Mouse (Mus musculus): ENCODE measurements at regions not wholly inside any gene's neighbourhood (a gene's known extent, or its start where the extent isn't known, plus 50 kb on each side); places are given as distances from the start of the nearest gene placed in this dataset.
"Not testable (repeated sequence)": the region's sequence is repeated elsewhere in the genome, so short reads cannot be mapped to it uniquely, and the experiment has no call there.

DNA sequence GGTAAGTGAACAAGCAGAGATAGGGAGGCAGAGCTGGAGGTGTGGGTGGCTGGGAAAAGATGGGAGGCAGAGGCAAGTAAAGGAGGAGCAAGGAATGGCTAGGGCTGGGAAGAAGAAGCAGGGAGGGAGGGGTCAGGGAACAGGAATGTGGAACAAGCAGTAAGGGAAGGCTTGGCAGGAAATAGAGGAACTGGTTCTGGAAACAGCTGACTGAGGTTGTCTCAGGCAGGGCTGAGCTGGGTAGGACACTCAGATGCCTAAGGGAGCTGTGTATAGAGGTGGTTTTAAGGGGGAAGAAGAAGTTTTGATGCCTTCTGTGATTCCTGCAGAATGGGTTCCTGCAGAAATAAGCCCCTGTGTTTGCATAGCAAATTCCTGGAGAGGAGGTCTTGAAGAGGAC, 92.7 kb downstream of the Nucb2 start:
- no peak for DNase-seq (ENCODE audit: low spot score in 2 of 2)

DNA sequence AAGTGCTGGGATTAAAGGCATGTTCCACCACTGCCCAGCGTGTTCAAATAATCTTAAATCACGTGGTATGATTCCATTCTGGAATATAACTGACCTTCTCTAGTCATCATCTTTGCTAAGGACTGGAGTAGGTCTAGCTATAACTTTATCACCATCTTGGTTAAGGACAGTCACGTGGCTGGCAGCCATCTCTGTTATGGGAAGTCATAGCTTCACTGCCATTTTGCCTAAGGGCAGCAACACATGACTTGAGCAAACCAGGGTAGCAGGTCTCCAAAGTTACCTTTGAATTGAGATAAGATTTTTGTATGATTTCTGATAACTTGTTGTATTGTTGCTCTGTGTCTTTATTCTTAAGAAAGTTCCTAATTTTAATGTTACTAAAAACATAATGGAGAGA, 96.2 kb downstream of the Nucb2 start:
- DNase-seq (ENCODE audit: low spot score in 2 of 2) = no peak

DNA sequence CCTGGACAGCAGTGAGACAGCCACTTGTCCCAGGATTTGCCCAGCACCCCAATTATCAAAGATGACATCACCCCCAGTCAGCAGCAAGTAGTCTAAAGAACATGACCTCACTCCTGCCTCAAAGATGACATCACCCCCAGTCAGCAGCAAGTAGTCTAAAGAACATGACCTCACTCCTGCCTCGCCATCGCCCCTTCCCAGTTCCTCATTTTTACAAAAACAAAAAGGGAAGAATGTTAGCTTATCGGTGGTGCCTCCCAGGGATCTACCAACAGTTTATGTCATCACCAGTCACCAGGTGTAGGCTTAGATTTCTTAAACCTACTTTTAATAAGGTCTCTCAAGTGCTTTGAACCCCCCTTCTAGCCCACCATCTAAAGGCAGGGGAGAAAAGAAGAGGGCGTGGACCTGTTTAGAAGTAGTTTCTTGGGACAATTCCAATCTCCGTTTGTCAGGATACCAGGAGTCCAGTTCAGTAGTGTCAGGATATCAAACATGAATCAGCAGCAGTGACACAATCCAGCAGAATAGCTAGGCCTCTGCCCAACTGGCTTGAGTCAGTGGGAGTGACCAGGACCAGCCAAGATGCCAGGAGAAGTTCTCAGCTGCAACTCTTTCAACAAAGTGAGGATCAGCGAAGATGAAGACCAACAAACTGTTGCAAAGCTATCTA, 99.1 kb downstream of the Nucb2 start:
- no peak for DNase-seq (ENCODE audit: low spot score in 2 of 2)

DNA sequence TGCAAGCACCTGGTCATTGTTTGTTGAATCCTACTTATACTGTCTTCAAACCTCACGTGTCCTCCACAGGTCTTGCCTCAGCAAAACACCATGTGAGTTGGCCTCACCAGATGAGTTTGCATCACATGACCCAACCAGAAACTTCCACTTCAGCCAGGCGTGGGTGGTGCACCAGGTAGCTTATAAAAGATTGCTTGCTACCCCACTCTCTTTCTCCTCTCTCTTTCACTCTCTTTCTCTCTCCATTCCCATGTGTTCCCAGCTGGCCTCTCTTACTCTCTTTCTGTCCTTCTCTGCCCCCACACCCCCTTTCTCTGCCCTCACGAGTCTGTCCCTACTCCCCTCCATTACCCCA, 99.6 kb downstream of the Nucb2 start:
- no peak for DNase-seq (ENCODE audit: low spot score in 2 of 2)

DNA sequence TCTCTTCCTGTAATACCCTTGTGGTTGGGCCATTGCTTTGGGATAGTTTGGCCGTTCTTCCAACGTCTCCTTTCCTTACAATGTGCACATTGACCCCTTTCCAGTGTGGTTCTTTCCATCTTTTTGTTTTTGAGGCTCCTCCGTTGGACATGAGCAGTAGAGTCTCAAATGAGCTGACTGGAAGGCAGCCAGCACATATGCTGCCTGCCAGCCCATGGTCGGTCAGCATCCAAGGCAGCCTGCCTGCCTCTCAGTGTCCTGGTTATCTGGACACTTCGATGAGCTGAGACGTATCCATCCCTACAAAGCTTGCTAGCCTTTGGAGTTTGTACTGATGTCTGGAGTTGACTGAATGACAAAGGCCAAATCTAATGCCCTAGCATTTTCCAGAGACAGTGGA, 102.1 kb downstream of the Nucb2 start:
- DNase-seq (ENCODE audit: low spot score in 2 of 2) = no peak

DNA sequence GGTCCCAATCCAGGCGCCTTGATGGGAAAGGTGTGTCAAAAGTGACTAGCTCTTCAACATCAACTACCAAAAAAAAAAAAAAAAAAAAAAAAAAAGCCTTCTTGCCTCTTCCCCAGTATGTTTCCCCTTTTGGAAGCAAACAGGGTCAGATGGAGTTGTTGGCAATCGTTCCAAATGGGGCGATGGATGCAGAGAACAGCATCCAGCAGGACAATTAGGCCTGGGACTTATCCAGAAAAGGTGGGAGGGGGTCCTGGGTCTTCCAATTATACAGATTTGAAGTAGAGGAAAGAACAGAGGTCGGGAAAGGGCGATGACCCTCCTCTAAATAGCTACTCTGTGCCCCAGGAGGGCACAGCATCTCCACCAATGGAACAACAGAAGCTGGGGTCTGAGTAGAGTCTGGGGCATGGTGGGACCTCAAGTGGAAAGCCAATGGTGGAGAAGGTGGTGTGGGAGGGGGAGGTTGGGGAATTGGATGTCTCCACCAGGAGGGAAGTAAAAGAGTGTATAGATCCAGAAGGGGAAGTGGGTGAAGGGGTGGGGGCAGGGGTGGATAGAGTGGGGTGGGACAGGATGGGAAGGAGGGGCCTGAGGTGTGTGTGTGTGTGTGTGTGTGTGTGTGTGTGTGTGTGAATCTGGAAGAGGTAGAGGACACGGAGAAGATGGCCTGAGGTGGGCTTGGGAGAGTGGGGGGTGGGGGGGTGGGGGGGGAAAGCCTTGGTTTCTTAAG, 102.7 kb downstream of the Nucb2 start:
- DNase-seq (ENCODE audit: low spot score in 2 of 2) = no peak

DNA sequence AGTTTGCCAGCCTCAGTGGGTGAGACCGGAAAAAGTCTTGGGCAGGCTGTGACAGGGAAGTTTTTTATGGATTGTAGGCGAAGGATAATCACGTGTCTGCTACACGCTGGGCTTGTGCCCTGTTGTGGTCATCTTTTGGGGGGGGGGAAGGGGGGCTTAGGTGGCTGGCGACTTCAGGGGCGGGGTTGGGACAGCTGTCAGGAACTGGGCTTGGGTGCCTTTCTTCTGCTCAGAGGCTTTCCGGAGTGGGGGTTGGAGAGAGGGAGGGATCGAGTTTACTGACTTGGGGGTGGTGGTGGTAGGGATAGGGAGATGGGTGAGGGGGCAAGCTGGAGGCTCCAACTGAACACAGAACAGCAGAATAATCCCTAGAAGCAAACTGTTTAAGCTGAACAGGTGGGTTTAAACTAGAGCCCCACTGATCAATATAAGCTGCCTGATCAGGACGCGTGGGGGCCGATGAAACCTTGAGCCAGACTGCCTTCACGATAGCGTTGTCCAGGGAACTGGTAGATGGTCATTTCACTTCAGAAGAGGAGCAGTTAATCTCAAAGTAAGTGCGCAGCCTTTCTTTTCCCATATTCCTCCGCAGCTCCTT, 103.6 kb downstream of the Nucb2 start:
- no peak for DNase-seq (ENCODE audit: low spot score in 2 of 2)

DNA sequence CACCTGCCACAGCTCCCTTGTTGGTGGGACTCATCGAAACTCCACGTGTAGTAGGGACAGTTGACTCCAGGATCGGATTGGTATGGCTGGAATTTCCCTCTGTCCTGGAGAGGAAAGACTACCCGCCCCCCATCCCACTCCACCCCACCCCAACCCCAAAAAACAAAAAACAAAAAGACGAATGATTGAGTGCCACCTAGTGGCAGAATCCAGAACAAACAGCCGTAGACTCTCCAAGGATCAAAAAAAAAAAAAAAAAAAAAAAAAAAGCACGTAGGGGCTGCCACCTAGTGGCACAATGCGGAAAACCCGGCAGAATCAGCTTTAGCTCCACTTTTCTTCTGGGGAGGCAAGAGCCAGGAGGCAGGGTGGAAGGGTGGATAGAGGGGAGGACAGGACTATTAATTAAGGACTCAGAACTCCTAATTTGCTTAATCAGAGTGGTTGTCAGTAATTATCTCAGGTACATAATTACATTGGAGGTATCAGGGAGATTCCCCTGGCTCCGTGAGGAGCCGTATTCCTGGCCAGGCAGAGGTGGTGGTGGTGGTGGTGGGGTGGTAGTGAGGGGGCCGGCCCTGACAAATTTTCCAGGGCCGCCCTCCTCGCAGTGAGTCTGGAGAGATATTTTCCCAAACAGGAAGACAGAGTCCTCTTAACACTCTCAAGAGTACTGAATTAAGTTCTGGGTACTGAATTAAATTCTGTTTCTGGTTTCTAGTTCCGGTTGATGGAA, 104.3 kb downstream of the Nucb2 start:
- peak in 1 of 2 experiments; percentile 35 for DNase-seq (ENCODE audit: low spot score in 2 of 2)

DNA sequence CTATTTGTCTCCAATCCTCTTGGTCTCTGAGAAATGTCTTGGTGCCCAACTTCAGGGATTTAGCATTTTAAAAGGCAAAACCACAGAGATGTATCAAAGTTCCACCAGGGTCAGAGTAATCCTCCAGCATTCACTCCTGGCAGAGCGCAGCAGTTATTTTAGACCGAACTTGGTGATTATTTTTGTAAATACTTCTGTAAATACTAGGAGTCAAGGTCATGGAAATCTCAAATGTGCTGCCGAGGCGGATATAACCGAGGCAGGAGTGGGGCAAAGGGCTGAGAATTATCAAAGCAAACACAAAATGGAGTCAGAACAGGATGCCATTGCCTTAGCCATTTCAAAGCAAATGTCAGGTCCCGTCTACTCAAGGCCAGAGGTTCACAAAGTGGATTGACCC, 105.2 kb downstream of the Nucb2 start:
- DNase-seq (ENCODE audit: low spot score in 2 of 2) = no peak

DNA sequence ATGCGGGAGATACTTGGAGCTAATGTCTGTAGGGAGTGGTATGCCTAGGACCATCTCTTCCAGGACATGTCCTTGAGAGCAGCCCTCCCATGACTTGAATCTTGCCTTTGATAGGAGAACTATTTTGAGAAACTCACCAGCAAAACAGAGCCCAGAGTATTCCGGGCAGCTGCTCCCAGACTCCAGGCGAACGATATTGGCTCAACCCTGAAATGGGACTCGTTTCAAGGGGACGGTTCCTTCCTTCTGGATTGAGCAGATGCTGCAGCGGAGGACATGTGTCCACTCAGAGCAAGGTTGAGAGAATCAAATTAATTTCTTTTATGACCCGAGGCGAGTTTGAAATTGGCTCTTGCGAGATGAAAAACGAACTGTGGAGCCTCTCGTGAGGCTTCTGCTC, 105.7 kb downstream of the Nucb2 start:
- no peak for DNase-seq (ENCODE audit: low spot score in 2 of 2)

DNA sequence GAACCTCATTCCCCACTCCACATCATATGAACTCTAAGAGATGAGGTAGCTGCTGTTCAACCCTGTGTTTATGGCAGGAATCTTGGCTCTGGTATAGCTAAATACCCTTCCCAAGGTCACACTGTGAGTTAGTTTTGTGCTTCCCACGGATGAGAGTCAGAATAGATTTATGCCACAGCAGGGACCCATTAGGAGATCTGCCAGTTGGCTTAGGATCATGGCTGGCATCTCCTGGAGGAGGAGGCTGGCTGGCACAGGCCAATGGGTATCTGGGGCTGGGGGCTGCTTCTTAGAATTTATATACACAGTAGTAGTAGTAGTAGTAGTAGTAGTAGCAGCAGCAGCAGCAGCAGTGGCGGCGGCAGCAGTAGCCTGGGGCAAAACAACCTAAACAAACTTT, 111.8 kb downstream of the Nucb2 start:
- DNase-seq (ENCODE audit: low spot score in 2 of 2) = no peak

DNA sequence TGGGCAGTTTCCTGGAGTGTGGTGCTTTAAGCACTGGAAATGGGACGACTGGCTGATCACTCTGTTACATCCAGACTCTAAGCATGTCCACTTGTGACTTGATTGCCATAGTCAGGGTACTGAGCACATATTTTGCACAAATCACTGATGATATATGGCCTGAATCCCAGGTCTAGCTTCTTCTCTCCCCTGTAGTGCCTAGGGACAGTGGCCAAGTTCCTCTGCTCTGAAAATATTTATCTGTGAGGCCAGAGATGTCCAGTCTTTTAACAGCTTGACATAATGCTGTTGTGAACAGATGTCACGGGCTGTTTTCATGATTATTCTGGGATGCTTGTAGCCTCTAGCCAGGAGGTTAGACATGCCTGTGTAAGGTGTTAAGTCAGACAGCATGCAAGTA, 115.5 kb downstream of the Nucb2 start:
- DNase-seq (ENCODE audit: low spot score in 2 of 2) = no peak

DNA sequence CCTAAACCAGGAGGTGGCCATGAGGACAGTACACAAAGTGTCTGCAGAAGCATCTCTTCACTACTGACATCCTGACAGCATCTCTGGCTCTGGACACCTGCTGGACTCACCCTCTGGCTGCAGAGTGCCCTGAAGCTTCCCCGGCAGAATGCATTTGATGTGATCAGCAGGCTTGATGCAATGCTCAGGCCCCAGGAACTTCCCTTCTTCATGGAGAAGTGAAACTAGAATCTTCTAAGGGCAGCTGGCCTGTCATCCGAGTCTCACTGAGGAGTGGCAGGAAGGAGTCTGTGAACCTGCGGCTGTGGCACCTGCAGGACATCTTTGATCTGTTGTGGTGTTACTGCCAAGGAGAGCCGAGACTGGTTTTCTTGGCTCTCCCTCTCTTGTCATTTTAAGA, 116.2 kb downstream of the Nucb2 start:
- DNase-seq (ENCODE audit: low spot score in 2 of 2) = no peak

DNA sequence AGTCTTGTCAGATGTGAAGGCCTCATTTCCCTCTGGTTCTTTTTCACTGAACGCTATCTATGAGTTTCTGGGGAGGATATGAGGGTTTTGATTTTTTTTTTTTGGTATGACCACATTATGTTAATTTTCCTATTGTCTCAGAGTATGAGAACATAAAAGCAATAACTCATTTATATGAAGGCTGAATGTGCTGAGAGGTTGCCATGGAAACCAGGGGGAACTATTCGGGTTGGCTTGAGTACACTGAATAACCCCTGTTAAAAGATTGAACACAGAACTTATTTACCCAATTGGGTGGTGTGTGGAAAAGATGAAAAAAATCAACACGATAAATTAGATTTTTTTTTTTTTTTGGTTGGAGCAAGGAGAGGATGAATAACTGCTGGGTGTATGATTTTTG, 129.0 kb downstream of the Nucb2 start:
- no peak for DNase-seq (ENCODE audit: low spot score in 2 of 2)

DNA sequence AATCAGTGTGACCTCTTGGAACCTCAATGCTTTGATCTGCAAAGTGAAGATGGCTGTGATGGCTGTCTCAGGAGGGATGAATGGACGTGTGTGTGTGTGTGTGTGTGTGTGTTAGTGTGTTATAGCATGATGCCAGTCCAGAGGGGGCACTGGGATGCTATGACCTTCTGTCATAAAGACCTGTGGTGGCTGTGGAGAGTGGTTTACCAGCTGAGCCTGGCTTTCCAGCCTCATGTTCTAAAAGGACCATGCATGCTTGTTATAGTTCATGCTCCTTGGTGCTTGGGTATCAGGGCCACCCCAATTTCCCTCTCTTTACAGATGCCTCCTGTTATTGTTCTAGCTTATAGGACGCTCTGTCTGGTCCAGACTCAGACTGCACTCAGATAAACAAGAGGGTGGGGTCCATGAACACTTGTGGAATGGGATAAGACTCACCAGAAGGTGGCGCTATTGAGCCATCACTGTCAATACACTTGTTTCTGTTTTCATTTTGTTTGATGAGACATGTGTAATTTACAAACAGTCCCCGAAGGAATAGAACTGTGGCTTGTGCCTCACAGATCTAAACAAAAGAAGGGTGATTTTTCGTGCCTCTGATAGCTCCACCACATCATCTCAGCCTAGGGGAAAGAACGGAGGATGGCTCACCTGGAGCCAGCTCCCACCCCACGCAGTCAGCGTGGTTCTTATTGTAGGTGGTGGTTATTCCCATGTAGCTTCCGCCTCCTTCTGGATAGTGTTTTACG, 140.9 kb downstream of the Nucb2 start:
- peak; percentile 35 to 43 for DNase-seq (ENCODE audit: low spot score in 2 of 2)

DNA sequence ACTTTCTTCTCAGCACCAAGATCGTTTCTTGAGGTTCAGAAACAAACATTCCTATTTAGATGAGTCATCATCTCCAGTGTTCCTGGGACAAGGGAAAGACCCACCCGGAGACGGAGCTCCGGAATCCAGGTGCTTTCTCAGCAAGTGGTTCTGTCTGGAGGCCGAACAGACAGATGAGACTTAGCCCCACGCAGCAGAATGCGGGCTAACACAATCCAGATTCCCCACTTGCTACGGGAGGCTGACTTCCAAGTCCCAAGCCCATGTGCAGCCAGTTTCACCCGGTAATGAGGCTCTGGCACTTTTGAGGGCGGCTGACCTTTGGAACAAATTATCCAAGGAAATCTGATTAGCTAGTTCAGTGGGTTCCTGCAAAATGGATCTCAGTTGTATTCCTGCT, 150.3 kb downstream of the Nucb2 start:
- DNase-seq (ENCODE audit: low spot score in 2 of 2) = no peak

DNA sequence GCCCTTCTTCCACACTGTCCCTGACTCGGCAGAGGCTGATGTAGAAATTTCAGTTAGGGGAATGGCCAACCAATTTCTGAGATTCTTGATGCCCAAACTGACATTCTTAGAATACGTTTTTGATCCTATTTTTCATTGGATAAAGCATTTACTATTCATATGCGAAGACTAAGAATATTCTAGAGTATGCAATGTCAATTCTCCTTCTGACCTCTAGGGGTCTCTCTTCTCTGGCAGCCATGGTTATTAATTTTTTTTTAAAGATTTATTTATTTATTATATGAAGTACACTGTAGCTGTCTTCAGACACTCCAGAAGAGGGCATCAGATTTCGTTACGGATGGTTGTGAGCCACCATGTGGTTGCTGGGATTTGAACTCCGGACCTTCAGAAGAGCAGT, 152.9 kb downstream of the Nucb2 start:
- DNase-seq (ENCODE audit: low spot score in 2 of 2) = not testable (repeated sequence)

DNA sequence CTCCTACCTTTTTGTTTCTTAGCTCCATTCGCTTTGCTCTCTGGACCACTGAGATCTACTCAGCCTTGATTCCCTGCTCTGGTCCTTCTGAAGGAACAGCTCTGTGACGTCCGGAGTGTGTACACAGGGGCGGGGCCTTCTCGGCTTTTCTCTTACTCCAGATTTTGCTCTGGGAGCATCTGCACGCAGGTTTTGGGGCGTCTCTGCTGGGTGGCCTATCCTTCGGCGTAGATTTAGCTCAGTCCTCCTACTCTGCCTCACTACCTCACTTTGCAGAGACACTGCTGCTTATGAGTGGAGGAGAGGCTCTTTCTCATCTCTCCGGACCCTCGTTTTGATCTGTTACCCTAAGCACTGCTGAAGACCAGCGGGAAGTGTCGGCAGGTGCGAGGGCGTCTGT, 161.4 kb downstream of the Nucb2 start:
- no peak for DNase-seq (ENCODE audit: low spot score in 2 of 2)

DNA sequence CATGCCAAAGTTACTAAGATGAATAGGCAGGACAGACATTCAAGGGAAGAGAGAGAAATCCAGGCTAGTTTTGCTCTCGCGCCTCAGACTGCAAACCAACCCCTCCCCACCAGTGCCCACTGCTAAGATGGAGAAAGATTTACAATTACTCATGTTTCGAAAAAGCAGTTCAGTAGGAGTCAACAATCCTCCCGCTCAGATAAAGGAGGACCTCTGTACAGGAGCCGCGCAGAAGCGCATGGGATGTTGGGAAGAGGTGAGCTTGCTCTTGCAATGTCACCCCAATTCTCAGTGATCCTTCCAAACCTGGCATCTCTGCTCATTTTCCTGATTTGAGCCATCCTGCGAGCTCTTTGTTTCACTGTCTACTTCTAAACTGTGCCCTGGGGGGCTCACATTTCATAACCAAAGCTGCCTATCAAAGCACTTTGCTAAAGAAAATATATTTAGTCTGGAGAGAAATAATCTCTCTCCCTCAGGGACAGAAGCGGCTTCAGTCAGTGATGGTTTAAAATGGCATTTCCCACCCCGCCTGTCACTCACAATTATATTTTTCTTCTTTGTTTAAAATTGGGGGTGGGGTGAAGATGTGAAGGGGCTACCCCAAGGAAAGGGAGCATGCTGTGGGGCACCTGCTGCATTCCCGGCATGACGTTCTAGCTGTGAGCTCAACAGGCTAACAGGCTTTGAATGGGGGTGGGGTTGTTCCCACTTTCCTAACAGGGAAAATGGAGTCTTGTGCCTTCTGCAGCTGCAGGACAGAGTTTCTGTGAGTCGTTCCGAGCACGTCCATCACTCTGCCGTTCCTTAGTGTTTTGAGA, 170.2 kb downstream of the Nucb2 start:
- DNase-seq (ENCODE audit: low spot score in 2 of 2) = no peak

DNA sequence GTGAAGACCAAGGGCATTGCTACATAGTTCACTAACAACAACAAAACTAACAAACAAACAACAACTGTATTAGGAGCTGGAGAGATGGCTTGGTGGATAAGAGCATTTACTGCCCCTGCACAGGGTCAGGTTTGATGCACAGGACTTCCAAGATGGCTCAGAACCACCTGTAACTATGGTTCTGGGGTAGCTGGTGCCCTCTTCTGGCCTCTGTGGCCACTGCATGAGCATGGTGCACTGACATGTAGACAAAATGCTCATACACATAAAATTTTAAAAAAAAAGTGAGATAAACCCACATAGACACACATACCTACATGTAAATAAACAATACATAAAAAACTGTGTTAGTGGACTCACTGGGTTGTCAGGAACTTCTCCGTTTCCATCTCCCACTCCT, 172.5 kb downstream of the Nucb2 start:
- no peak for DNase-seq (ENCODE audit: low spot score in 2 of 2)

DNA sequence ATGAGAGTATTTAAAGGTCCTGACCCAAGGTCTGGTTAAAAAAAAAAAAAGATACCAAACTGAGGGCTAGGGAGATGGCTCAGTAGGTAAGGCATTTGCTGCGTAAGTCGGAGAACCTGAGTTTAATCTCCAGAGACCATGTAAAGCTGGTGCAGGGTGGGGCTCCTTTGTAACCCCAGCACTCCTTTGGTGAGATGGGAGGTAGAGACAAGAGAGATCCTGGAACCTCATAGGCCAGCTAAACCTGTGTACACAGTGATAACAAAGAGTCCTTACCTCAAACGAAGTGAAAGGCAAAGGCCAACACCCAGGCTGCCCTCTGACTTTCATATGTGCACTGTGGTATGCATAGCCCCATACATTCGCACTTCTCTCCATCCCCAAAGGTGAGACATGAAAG, 175.0 kb downstream of the Nucb2 start:
- DNase-seq (ENCODE audit: low spot score in 2 of 2) = no peak

Data from frontal cortex, postnatal 25 days (tissue).